Mouse (Mus musculus) kidney, embryonic 16.5 days (tissue): ENCODE results near the gene Swap70. TPM values are rescaled to one million over a fixed set of nuclear protein-coding genes. Genes with fewer than 3 reads are reported as not detected.

Experiments
- ATAC-seq: fragments of 200-750 bp; cut with Nextera tagmentation; 2 replicates; pipeline ENCODE4 v1.8.0; 2017; ENCODE audit warnings: moderate TSS enrichment; ENCODE audit not compliant: low FRiP score, low TSS enrichment
- H3K27ac ChIP-seq: fragments of 300-500 bp; sonication (generic); 2 replicates; pipeline ENCODE4 v1.5.1; 2014; ENCODE audit warnings: low read length
- H3K27me3 ChIP-seq: fragments of 300-500 bp; sonication (generic); 2 replicates; pipeline ENCODE4 v1.6.1; 2014; ENCODE audit warnings: low read length, control low read depth, mixed read lengths; ENCODE audit not compliant: insufficient read depth
- H3K36me3 ChIP-seq: fragments of 300-500 bp; sonication (generic); 2 replicates; pipeline ENCODE4 v1.6.1; 2014; ENCODE audit warnings: low read length, control low read depth, mixed read lengths; ENCODE audit not compliant: insufficient read depth
- H3K4me1 ChIP-seq: fragments of 300-500 bp; sonication (generic); 2 replicates; pipeline ENCODE4 v1.6.1; 2014; ENCODE audit warnings: low read length, control low read depth, mixed read lengths; ENCODE audit not compliant: insufficient read depth
- H3K4me2 ChIP-seq: fragments of 300-500 bp; sonication (generic); replicated peaks from 2 replicates; pipeline ENCODE4 v1.6.1; 2014; ENCODE audit warnings: low read depth, low read length
- H3K4me3 ChIP-seq: fragments of 300-500 bp; sonication (generic); 2 replicates; pipeline ENCODE4 v1.5.1; 2014; ENCODE audit warnings: mild to moderate bottlenecking, low read length
- H3K9ac ChIP-seq: fragments of 300-500 bp; sonication (generic); replicated peaks from 2 replicates; pipeline ENCODE4 v1.6.1; 2014; ENCODE audit warnings: low read length
- H3K9me3 ChIP-seq: fragments of 300-500 bp; sonication (generic); 2 replicates; pipeline ENCODE4 v1.6.1; 2016; ENCODE audit warnings: low read length, control low read depth
- WGBS: fragments of 180-500 bp; shearing (Covaris S2); extraction: QIAGEN DNeasy Blood & Tissue Kit; methylation state at CpG from one replicate; pipeline ENCODE4 v1.1.7; 2014; 5-methylcytosine and 5-hydroxymethylcytosine counted together
- polyA plus RNA-seq: library from polyadenylated mRNA; unstranded; fragments of >200 nt; fragmentation: Nextera tagmentation; extraction: Ambion mirVana; gene quantifications from 2 replicates; pipeline ENCODE4 v1.2.1, GENCODE M21; 2015

Swap70 gene
- polyA plus RNA-seq, 1 experiment from 2014 or later = 32.1 TPM

- ATAC-seq = no peak
These were observed 13.2 kb upstream of the Swap70 start for GRCm38 (mm10) chr7:110208341-110208740.

GRCm38 (mm10) chr7:110209422-110209821, 12.1 kb upstream of the Swap70 start:
- Histone ChIP-seq H3K9ac (no peak overlapping the region), H3K27ac (no peak overlapping the region), H3K4me2 (no peak overlapping the region), H3K36me3 (no peaks in the 10 kb centered on the region), H3K9me3 (peaks cover 11% of the 10 kb centered on the region; the same call in 1 of the 2 replicates), H3K27me3 (no peaks in the 10 kb centered on the region), H3K4me1 (no peaks in the 10 kb centered on the region), H3K4me3 (no peak overlapping the region)
- WGBS = 83% methylated on average over 6 of the region's 6 CpGs
- ATAC-seq = no peak

More at GRCm38 (mm10) chr7:110208341-110208740, 13.2 kb upstream of the Swap70 start:
- WGBS = 94% methylated on average over 6 of the region's 6 CpGs
- no peak overlapping the region for H3K27ac ChIP-seq
- H3K9me3 ChIP-seq = peaks cover 11% of the 10 kb centered on the region; the same call in 1 of the 2 replicates
- no peak overlapping the region for H3K9ac ChIP-seq
- H3K4me3 ChIP-seq = no peak overlapping the region
- H3K27me3 ChIP-seq = no peaks in the 10 kb centered on the region
- H3K36me3 ChIP-seq = no peaks in the 10 kb centered on the region
- H3K4me2 ChIP-seq = no peak overlapping the region
- no peaks in the 10 kb centered on the region for H3K4me1 ChIP-seq

GRCm38 (mm10) chr7:110211025-110211424, 10.5 kb upstream of the Swap70 start:
- Histone ChIP-seq H3K4me1 (no peaks in the 10 kb centered on the region), H3K27me3 (no peaks in the 10 kb centered on the region), H3K36me3 (no peaks in the 10 kb centered on the region), H3K27ac (no peak overlapping the region), H3K4me3 (no peak overlapping the region), H3K4me2 (no peak overlapping the region), H3K9me3 (peaks cover 10% of the 10 kb centered on the region; the same call in 1 of the 2 replicates), H3K9ac (no peak overlapping the region)
- no peak for ATAC-seq
- 55% methylated on average over 3 of the region's 3 CpGs for WGBS

- 60% methylated on average over 3 of the region's 3 CpGs for WGBS
- Histone ChIP-seq H3K4me3 (no peak overlapping the region), H3K4me1 (no peaks in the 10 kb centered on the region), H3K36me3 (no peaks in the 10 kb centered on the region), H3K9me3 (no peaks in the 10 kb centered on the region; the same call in 1 of the 2 replicates), H3K27ac (no peak overlapping the region), H3K27me3 (no peaks in the 10 kb centered on the region), H3K4me2 (no peak overlapping the region), H3K9ac (no peak overlapping the region)
- ATAC-seq = no peak
These were observed 6.6 kb upstream of the Swap70 start for GRCm38 (mm10) chr7:110214882-110215281.

- 20% methylated on average over 8 of the region's 8 CpGs for WGBS
- Histone ChIP-seq H3K4me2 (peak overlapping the region; percentile 60), H3K27me3 (no peaks in the 10 kb centered on the region), H3K36me3 (peaks cover 7% of the 10 kb centered on the region; the same call in 1 of the 2 replicates), H3K9ac (peak overlapping the region; percentile 91), H3K9me3 (no peaks in the 10 kb centered on the region), H3K27ac (peak overlapping the region; percentile 96), H3K4me1 (peaks cover 3% of the 10 kb centered on the region), H3K4me3 (peak overlapping the region; percentile 84)
- ATAC-seq = peak; percentile 39
These were observed 393 bp upstream of the Swap70 start for GRCm38 (mm10) chr7:110221051-110221585.

GRCm38 (mm10) chr7:110222583-110223182, 1.2 kb downstream of the Swap70 start:
- Histone ChIP-seq H3K4me1 (peaks cover 3% of the 10 kb centered on the region), H3K27ac (no peak overlapping the region), H3K4me2 (peak overlapping the region; percentile 60), H3K9ac (peak overlapping the region; percentile 91), H3K9me3 (no peaks in the 10 kb centered on the region), H3K36me3 (peaks cover 11% of the 10 kb centered on the region; the same call in 1 of the 2 replicates), H3K4me3 (peak overlapping the region; percentile 84), H3K27me3 (no peaks in the 10 kb centered on the region)
- 12% methylated on average over 12 of the region's 12 CpGs for WGBS
- no peak for ATAC-seq

GRCm38 (mm10) chr7:110223727-110224510, 2.4 kb downstream of the Swap70 start:
- ATAC-seq = no peak
- no peak overlapping the region for H3K4me2 ChIP-seq

GRCm38 (mm10) chr7:110226484-110226883, 5.0 kb downstream of the Swap70 start:
- ATAC-seq = no peak
- Histone ChIP-seq H3K9ac (no peak overlapping the region), H3K36me3 (peaks cover 11% of the 10 kb centered on the region; the same call in 1 of the 2 replicates), H3K4me1 (peaks cover 3% of the 10 kb centered on the region), H3K27me3 (no peaks in the 10 kb centered on the region), H3K9me3 (no peaks in the 10 kb centered on the region), H3K4me3 (no peak overlapping the region), H3K4me2 (no peak overlapping the region), H3K27ac (no peak overlapping the region)
- WGBS = 90% methylated on average over 5 of the region's 5 CpGs

More at GRCm38 (mm10) chr7:110223727-110224510, 2.4 kb downstream of the Swap70 start:
- Histone ChIP-seq H3K4me1 (peaks cover 3% of the 10 kb centered on the region), H3K9ac (no peak overlapping the region), H3K27ac (no peak overlapping the region), H3K4me3 (no peak overlapping the region), H3K27me3 (no peaks in the 10 kb centered on the region), H3K36me3 (peaks cover 11% of the 10 kb centered on the region; the same call in 1 of the 2 replicates), H3K9me3 (no peaks in the 10 kb centered on the region)
- 62% methylated on average over 2 of the region's 2 CpGs for WGBS

- H3K27ac ChIP-seq = no peak overlapping the region
- WGBS = 67% methylated on average over 6 of the region's 6 CpGs
These were observed 8.5 kb downstream of the Swap70 start for GRCm38 (mm10) chr7:110229967-110230366.

More at GRCm38 (mm10) chr7:110229967-110230366, 8.5 kb downstream of the Swap70 start:
- no peak for ATAC-seq
- Histone ChIP-seq H3K9me3 (no peaks in the 10 kb centered on the region), H3K4me3 (no peak overlapping the region), H3K27me3 (no peaks in the 10 kb centered on the region), H3K4me1 (no peaks in the 10 kb centered on the region), H3K4me2 (no peak overlapping the region), H3K36me3 (peaks cover 11% of the 10 kb centered on the region; the same call in 1 of the 2 replicates), H3K9ac (no peak overlapping the region)
